Mouse (Mus musculus): Measurements from ENCODE around the gene Ppm1k.

DNA sequence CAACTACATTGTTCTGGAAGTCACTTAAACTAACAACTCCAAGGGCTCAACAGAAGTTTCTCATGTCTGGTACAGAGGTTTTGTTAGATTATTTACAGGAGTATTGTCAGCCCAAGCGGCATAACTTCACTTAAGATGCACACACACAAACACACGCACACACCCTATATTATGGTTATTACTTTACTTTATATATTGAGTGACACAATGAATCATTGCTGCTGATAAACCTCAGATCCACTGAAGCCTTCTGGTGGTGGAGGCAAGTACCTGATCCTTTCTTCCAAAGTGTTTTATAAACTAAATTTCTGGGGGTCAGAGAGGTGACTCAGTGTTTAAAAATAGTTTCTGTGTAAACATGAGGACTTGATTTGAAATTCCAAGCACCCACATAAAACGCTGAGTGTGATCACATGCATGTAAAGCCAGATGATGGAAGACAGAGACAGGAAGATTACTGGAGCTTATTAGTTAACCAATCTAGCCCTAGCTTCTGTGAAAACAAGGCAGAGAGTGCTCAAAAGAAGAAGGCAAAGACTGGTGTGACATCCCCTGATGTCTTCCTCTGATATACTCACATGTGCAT is 16.0 kb upstream of the Ppm1k start:
- TF ChIP-seq CTCF (IDR thresholded peaks at IDR 0.05; ENCODE audit: low read depth, low read length), result no peak
- no peak for TF ChIP-seq POLR2A (IDR thresholded peaks at IDR 0.05; ENCODE audit: borderline replicate concordance, low read depth, low read length)
